Mouse (Mus musculus) heart, postnatal 4 days (tissue): ENCODE data around the gene Pdcd4. TPM values are rescaled to one million over a fixed set of nuclear protein-coding genes. Genes with fewer than 3 reads are reported as not detected.
"Not testable (repeated sequence)": the region's sequence is repeated elsewhere in the genome, so short reads cannot be mapped to it uniquely, and the experiment has no call there.

ENCODE experiments used
- DNase-seq: peaks from one replicate; pipeline ENCODE4 v3.0.0; 2021
- total RNA-seq, 2 experiments: library from RNA; stranded (reverse); gene quantifications; 2 replicates each; pipeline ENCODE4 v1.2.3; 2021

Pdcd4 gene
- total RNA-seq, 2 experiments from 2014 or later = 19.9 to 22.3 TPM

DNA sequence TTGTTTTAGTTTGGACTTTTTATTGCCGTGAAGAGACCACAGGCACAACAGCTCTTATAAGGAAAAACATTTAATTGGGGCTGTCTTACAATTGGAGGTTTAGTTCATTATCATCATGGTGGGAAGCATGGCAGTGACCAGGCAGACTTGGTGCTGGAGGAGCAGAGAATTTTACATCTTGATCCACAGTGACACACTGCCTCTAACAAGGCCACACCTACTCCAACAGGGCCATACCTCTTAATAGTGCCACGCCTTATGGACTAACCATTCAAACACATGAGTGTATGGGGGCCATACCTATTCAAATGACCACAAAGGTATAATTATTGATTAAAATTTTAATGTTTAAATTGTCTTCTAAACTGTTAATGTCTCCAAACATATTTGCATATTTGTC lies 65.5 kb downstream of the Pdcd4 start:
- no peak for DNase-seq

GRCm38 (mm10) chr19:53962511-53962910 lies 70.5 kb downstream of the Pdcd4 start:
- DNase-seq = no peak

- DNase-seq = not testable (repeated sequence)
Measured at GRCm38 (mm10) chr19:53964347-53964746, 72.3 kb downstream of the Pdcd4 start.

DNA sequence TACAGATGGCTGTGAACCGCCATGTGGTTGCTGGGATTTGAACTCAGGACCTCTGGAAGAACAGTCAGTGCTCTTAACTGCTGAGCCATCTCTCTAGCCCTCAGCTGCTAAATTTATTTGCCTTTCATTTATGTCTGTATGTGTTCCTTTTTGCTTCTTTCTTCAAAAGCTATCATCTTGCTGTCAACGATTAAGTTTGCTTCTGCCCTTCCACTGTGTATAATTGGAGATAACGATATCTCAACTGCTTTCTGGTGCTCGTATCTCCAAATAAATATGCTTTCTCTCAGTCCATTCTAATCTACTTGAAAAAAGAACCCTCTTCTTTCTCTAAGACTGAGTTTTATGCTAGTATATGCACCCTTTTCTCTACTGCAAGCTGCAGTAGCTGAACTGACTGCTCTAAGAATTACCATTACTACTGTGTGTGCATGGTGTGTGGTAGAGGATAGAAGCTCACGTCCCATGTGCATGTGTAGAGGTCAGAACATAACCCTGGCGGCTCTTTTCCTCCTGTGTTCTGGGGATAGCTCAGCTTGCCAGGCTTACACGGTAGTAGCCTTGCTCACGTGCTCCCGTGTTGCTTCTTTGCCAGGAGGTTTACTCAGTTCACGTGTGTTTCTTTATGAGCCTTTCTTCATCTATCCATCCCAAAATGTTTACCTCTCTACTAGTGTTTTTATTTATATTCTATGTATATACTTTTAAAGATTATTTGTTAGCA lies 73.0 kb downstream of the Pdcd4 start:
- DNase-seq = no peak

- no peak for DNase-seq
Measured at GRCm38 (mm10) chr19:53969226-53969625, 77.2 kb downstream of the Pdcd4 start.

GRCm38 (mm10) chr19:53971938-53972337 lies 79.9 kb downstream of the Pdcd4 start:
- DNase-seq = no peak

DNA sequence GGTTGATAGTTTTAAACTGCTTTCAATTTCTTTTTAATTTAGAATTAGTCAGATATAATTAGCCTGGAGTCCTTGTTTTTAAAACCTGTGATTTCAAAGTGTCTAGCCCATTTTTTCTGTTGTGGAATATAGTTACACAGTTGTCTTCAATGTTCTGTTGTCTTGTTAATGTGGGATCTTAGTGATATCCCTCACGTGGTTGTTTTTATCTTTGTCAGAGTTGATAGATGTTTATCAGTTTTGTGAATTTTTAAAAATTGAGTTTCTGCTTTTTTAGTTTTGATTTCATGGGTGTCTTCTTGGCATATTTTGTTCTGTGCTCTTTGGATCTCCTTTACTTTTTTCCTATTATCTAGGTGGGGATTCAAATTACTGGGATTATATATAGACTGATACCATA lies 81.6 kb downstream of the Pdcd4 start:
- no peak for DNase-seq

Other genes with a start within 250 kb of the Pdcd4 start
- gene Rbm20, start 214.9 kb upstream of the Pdcd4 start, total RNA-seq = 100 to 1,000 TPM; 265 to 287 TPM
- 10 to 100 TPM; 37.3 to 39.6 TPM for gene Shoc2, start 52.1 kb downstream of the Pdcd4 start, total RNA-seq
- 10 to 100 TPM; 36.5 to 40.3 TPM for gene Bbip1, start 52.4 kb downstream of the Pdcd4 start, total RNA-seq
- gene Adra2a, start 151.9 kb downstream of the Pdcd4 start, total RNA-seq = under 1 TPM; 0.14 to 0.19 TPM